Mouse (Mus musculus) thymus, postnatal 36 days (tissue): Measurements from ENCODE around the gene Alkbh4.

Experiments
- DNase-seq, 2 experiments: peaks; one replicate each; pipeline ENCODE4 v3.0.0; 2022; ENCODE audit warnings: mixed read lengths in 2 of 2

The Alkbh4 gene

GRCm38 (mm10) chr5:136182830-136183229 lies 46.9 kb downstream of the Alkbh4 start:
- DNase-seq = no peak

- DNase-seq = no peak
Measured at GRCm38 (mm10) chr5:136183766-136184165, 47.8 kb downstream of the Alkbh4 start.

- peak; percentile 75 to 76 for DNase-seq
Measured at GRCm38 (mm10) chr5:136186723-136187122, 50.8 kb downstream of the Alkbh4 start.
